Mouse (Mus musculus) frontal cortex, postnatal 10 days (tissue): ENCODE measurements around the gene Psmd8.
A peak's percentile ranks its signal among the peaks of the same experiment; 100 is the strongest.

ENCODE experiments used
- DNase-seq, 2 experiments: peaks; one replicate each; pipeline ENCODE4 v3.0.0; 2022; ENCODE audit warnings: low spot score in 2 of 2, mixed read lengths in 1 of 2

The Psmd8 gene

DNA sequence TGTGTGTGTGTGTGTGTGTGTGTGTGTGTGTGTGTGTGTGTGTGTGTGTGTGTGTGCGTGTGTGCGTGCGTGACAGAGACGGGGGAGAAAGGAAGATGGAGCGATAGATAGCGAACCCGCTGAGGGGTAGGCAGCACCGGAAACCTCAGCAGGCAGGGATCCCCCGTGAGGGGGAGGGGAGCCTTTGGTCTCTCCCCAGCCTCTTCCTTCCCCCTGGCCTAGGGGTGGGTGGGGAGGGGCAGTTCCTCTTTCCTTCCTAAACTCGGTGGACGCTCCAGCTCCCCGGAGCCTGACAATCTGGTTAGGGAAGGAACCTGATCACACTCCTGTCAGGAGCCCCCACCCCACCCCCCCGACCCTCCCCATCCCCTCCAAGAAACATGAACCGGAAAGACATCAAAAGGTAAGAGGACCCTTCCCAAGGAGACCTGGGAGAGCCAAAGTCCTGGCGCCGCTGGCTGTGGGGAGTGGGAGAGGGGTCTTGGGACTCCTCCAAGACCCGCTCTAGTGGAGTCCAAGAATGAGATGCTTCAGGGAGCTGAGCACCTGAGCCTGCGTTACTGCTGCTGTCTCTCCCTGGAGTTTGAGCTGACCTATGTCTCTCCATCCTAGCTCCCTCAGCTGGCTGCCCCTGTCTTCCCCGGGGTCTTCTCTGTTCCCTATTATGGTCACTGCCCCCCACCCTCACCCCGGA is 45.7 kb downstream of the Psmd8 start, which contains the start of gene Rasgrp4:
Gene Rasgrp4 (plus strand): TSS at position 159 of the 694 bp plus-strand sequence.
- DNase-seq = no peak

DNA sequence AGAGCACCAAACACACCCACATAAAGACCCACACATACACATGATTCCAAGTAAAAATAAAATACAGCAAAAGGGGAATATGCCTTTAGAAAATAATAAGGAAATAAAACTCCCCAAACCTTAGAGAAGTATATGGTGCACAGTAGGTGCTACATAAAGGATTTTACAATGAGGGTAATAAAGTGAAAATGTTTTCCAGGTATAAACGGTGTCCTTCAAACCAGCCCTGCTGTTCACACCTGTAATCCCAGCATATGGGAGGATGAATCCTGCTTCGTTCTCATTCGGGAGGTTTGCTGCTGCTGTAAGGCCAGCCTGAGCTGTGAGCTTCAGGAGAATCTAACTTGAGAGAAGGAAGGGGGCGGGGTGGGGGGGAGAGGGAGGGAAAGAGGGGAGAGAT is 46.3 kb downstream of the Psmd8 start:
- DNase-seq = no peak

DNA sequence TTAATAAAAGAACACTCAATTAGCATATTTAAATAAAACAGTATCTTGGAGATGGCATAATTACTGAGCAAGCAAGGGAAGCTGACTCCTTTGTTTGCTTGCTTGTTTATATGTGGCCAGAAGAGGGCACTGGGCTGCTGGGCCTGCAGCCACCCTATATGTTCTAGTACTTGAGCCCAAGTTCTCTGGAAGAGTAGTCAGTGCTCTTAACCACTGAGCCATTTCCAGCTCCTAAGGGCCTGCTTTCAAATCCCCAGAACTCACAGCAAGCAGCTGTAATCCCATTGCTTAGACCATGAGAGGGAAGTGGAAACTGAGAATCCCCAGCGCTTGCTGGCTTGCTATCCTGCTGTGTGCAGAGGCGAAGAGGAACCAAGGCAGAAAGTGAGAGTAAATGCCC is 51.8 kb downstream of the Psmd8 start:
- DNase-seq = no peak

DNA sequence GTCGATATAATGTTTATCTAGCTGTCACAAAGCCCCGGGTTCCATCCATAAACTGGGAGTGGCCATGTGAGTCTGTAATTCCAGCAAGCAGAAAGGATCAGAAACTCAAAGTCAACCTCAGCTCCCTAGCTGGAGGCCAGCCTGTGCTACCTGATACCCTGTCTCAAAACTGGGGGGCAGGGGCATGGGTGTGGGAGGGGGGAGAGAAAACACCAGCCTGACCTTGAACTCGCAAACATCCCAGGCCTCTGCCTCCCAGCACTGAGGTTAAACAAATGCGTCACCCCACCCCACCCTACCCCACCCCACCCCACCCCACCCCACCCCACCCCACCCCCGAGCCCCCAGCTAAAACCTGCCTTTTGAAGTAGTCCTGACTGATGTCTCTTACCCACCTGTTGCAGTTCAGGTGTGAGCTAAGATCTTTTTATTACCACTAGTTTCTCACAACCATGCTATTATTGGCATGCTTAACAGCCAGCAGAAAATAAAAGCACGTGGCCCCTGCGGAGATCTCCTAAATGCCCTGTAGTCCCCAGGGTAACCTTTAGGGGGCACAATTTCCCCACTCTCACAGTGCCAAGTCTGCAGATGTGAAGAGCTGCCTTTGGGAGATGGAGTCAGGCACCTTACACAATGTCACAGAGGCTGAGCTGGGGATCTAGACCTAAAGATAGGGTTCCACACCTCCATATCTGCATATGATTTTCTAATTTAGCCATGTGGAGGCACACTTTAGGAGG is 54.2 kb downstream of the Psmd8 start:
- DNase-seq = peak in 1 of 2 experiments; percentile 23

DNA sequence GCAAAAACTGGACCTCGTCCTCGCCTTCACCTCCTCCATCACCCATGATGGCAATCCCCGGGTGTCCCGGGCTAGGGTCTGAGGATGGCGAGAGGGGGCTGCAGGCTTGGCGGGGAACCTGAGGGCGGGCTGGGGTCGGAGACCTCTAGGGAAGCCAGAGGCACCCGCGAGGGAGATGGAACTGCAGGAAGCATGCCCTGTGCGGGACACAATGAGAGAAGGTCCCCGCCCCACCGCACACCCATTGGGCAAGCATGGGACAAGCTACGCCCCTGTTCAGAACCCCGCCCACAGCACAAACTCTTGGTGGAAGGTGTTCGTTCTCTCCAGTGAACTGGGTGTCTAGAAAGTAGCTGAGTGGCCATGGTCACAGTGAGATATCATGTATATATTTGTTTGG is 55.5 kb downstream of the Psmd8 start, which contains the start of gene Ryr1:
Gene Ryr1 (minus strand): TSS at position 210 of the 400 bp plus-strand sequence.
- no peak for DNase-seq
